Mouse (Mus musculus) embryonic facial prominence, embryonic 12.5 days (tissue): ENCODE results near the gene Retreg3. TPM values are rescaled to one million over a fixed set of nuclear protein-coding genes. Genes with fewer than 3 reads are reported as not detected.
A peak's percentile ranks its signal among the peaks of the same experiment; 100 is the strongest.

ENCODE experiments used
- ATAC-seq: fragments of 200-750 bp; cut with Nextera tagmentation; 2 replicates; pipeline ENCODE4 v1.8.0; 2017; ENCODE audit not compliant: insufficient number of reproducible peaks, insufficient read depth, low FRiP score, low TSS enrichment
- H3K27ac ChIP-seq: fragments of 300-500 bp; sonication (generic); 2 replicates; pipeline ENCODE4 v1.5.1; 2016; ENCODE audit warnings: mild to moderate bottlenecking
- H3K27me3 ChIP-seq: fragments of 300-500 bp; sonication (generic); 2 replicates; pipeline ENCODE4 v1.6.1; 2016; ENCODE audit warnings: mild to moderate bottlenecking, moderate library complexity
- H3K36me3 ChIP-seq: fragments of 300-500 bp; sonication (generic); 2 replicates; pipeline ENCODE4 v1.6.1; 2016; ENCODE audit warnings: mild to moderate bottlenecking
- H3K4me1 ChIP-seq: fragments of 300-500 bp; sonication (generic); 2 replicates; pipeline ENCODE4 v1.6.1; 2016
- H3K4me2 ChIP-seq: fragments of 300-500 bp; sonication (generic); replicated peaks from 2 replicates; pipeline ENCODE4 v1.6.1; 2016; ENCODE audit warnings: mild to moderate bottlenecking, moderate library complexity
- H3K4me3 ChIP-seq: fragments of 300-500 bp; sonication (generic); 2 replicates; pipeline ENCODE4 v1.5.1; 2016; ENCODE audit warnings: mild to moderate bottlenecking
- H3K9ac ChIP-seq: fragments of 300-500 bp; sonication (generic); 2 replicates; pipeline ENCODE4 v1.6.1; 2016; ENCODE audit warnings: mild to moderate bottlenecking, moderate library complexity
- H3K9me3 ChIP-seq: fragments of 300-500 bp; sonication (generic); 2 replicates; pipeline ENCODE4 v1.6.1; 2016; ENCODE audit warnings: mild to moderate bottlenecking, moderate library complexity
- WGBS: fragments of 180-500 bp; shearing (Covaris S2); methylation state at CpG from one replicate; pipeline ENCODE4 v1.1.7; 2016; 5-methylcytosine and 5-hydroxymethylcytosine counted together
- polyA plus RNA-seq: library from polyadenylated mRNA; unstranded; fragments of >200 nt; fragmentation: Nextera tagmentation; extraction: Ambion mirVana; gene quantifications from 2 replicates; pipeline ENCODE4 v1.2.1, GENCODE M21; 2016

The Retreg3 gene
- polyA plus RNA-seq, 1 experiment from 2014 or later = 18.6 TPM

DNA sequence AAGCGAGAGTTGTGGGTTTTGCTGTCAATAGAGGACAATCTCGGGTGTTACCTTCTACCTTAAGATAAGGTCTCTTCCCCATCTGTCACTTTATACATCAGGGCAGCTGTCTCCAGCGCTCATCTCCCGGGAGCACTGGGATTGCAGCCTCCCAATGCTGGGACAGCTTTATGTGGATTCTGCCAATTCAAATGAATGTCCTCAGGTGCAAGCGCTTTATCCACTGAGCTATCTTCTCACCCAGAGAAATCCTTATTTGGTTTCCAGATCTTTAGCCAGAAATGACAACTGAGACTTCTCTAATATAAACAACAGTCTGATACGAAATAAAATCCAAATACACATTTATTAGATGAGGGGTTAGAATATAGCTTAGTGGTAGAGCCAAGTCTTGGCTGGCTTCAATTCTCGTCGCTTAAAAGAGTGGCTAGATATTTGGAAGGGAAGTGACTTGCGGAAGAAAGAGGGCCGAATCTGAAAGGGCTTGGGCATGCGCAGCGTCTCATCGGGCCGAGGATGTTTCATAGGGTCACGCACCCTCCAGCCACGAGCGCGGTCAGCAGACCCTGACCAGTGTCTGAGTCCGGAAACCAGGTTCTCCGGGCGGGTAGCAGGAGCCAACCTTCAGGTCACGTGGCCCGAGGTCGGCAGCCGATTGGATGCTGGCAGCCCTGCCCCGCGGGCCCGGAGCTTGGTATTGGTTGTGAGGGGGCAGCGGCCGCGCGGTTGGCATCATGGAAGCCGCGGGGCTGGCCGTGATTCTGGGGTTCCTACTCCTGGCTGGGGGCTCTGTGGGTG lies 50.1 kb downstream of the Retreg3 start, which contains the start of gene Naglu:
TSS of gene Naglu (plus strand) at position 622 of the 798 bp plus-strand sequence.
- no peaks in the 10 kb centered on the region for H3K9me3 ChIP-seq
- peak within 1 kb of the TSS; percentile 69 for H3K9ac ChIP-seq
- no peaks in the 10 kb centered on the region for H3K36me3 ChIP-seq
- H3K27ac ChIP-seq = no peak within 1 kb of the TSS
- H3K27me3 ChIP-seq = peaks cover 19% of the 10 kb centered on the region
- peak; percentile 52; the same call in 1 of the 2 replicates for ATAC-seq
- peaks cover 6% of the 10 kb centered on the region; the same call in 1 of the 2 replicates for H3K4me1 ChIP-seq
- WGBS = 4% methylated on average over 35 of the region's 35 CpGs
- H3K4me3 ChIP-seq = peak within 1 kb of the TSS; percentile 72
- peak within 1 kb of the TSS; percentile 98 for H3K4me2 ChIP-seq

DNA sequence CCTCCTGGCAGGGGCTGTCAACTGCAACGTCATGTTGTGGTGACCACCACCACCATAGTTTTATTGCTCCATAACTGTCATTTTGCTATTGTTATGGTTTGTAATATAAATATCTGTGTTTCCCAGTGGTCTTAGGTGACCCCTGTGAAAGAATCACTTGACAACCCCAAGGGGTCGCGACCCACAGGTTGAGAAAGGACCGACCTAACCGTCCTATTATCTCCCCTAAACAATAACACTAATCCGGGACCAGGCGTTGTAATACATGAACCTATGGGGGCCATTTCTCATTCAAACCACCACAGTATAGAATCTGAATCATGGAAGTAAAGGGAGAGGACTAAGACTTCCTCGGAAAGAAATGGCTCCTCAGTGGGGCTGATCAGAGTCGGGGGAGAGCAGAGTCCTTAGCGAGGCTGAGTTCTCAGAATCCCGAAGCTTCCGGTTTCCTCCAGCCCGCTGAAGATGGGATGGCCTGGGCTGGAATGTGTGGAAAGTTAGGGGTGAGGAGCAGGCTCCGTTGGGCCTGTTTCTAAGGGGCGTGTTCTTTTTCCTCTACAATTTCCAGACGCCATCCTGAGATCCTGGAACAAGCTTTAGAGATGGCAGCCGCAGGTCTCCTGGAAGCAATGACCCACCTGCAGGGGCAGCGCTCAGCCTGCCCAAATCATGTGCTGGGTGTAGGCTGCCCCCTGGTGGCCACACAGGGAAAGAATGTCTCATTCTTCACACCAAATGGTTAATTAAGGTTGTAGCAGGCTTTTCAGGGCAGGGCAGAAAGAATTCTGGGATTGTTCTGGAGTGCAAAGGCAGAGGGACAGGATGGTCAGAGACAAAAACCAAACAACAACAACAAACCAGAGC lies 52.9 kb downstream of the Retreg3 start:
- whole genome bisulfite sequencing = 22% methylated on average over 18 of the region's 18 CpGs

DNA sequence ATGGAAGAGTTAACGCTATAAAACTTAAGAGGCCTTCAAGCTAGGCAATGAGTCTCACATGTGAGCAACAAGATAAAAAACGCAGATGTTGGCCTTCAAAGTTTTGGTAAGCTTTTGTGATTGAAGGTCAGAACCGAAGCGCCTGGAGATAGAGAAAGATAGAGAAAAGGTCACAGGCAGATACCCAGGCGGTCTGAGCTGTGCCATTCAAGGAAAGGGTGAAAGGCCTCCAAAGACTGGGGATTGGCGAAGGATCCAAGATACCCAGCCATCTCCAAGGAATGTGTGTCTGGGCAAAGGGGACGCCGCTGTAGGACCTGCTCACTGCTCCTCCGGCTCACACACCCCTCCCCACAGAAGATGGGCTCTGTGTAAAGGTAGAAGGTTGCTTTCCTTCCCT lies 54.7 kb downstream of the Retreg3 start:
- WGBS = 89% methylated on average over 9 of the region's 9 CpGs

More for the DNA sequence above, 52.9 kb downstream of the Retreg3 start:
- H3K4me3 ChIP-seq = peak overlapping the region; percentile 12; the same call in 1 of the 2 replicates
- H3K36me3 ChIP-seq = peaks cover 10% of the 10 kb centered on the region; the same call in 1 of the 2 replicates
- no peak for ATAC-seq
- no peak overlapping the region for H3K27ac ChIP-seq
- no peaks in the 10 kb centered on the region for H3K9me3 ChIP-seq
- H3K27me3 ChIP-seq = peaks cover 12% of the 10 kb centered on the region; the same call in 1 of the 2 replicates
- H3K4me2 ChIP-seq = peak overlapping the region; percentile 43
- H3K4me1 ChIP-seq = peaks cover 27% of the 10 kb centered on the region
- H3K9ac ChIP-seq = no peak overlapping the region

DNA sequence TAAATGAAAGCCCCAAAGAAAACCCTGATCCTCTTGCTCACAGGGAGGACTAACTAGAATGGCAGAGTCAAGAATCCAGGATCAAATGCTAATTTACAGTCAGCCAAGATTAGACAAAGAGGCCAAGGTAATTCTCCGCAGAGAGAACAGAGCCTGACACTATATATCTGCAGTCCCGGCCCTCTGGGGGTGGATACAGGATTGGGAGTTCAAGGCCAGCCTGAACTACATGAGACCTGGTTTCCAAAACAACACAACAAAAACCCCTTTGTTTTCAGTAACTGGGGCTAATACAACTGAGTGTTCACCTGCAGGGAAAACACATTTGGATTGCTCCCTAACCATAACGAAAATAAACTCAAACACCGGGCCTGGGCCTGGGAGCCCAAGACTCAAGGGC lies 55.2 kb downstream of the Retreg3 start:
- no peak overlapping the region for H3K4me2 ChIP-seq
- peaks cover 13% of the 10 kb centered on the region; the same call in 1 of the 2 replicates for H3K36me3 ChIP-seq
- H3K9me3 ChIP-seq = no peaks in the 10 kb centered on the region
- no peak overlapping the region for H3K4me3 ChIP-seq
- H3K27me3 ChIP-seq = no peaks in the 10 kb centered on the region
- 68% methylated on average over 4 of the region's 4 CpGs for WGBS
- H3K4me1 ChIP-seq = peaks cover 31% of the 10 kb centered on the region
- H3K9ac ChIP-seq = no peak overlapping the region
- peak overlapping the region; percentile 86 for H3K27ac ChIP-seq
- ATAC-seq = no peak

More for the DNA sequence above, 54.7 kb downstream of the Retreg3 start:
- Histone ChIP-seq H3K27me3 (no peaks in the 10 kb centered on the region), H3K9me3 (no peaks in the 10 kb centered on the region), H3K4me2 (no peak overlapping the region), H3K4me1 (peaks cover 28% of the 10 kb centered on the region), H3K4me3 (no peak overlapping the region), H3K27ac (no peak overlapping the region), H3K36me3 (peaks cover 13% of the 10 kb centered on the region; the same call in 1 of the 2 replicates), H3K9ac (no peak overlapping the region)
- no peak for ATAC-seq

DNA sequence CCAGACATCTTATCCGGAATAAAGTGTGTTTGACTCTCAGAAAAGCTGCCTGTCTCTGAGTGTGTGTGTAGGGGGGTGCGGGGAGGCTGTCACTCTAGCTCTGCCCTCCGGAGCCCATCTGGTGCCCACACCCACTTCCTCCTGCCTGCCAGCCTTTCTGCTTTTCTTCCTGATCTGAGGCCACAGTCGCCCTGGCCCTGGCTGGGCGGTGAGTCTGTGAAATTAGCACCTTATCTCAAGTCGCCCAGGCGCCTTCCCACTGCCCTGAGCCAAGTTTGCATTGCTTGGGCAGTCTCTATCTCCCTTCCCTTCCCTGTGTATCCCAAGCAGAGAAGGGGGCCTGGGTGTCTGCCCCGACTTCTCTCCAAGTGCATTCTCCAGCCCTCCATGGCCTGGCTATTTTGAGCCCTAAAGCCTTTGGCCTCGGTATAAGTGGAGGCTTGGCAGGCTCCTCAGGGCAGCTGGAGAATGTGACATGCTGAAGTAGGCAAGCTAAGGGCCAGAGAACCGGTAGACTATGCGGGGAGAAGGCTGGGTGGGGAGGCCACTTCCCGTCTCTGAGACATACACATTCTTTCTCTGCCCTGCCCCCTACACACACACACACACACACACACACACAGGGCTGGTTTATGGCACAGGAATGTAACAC lies 55.9 kb downstream of the Retreg3 start:
- Histone ChIP-seq H3K27me3 (no peaks in the 10 kb centered on the region), H3K9me3 (no peaks in the 10 kb centered on the region), H3K4me1 (peaks cover 31% of the 10 kb centered on the region), H3K4me2 (0 out of 2 replicates have a peak overlapping the region, but pooled peaks have one; percentile 9), H3K9ac (no peak overlapping the region), H3K36me3 (peaks cover 16% of the 10 kb centered on the region; the same call in 1 of the 2 replicates), H3K27ac (peak overlapping the region; percentile 86), H3K4me3 (no peak overlapping the region)
- 38% methylated on average over 12 of the region's 12 CpGs for WGBS
- 0 out of 2 replicates have a peak, but pooled peaks have one; percentile 38 for ATAC-seq

DNA sequence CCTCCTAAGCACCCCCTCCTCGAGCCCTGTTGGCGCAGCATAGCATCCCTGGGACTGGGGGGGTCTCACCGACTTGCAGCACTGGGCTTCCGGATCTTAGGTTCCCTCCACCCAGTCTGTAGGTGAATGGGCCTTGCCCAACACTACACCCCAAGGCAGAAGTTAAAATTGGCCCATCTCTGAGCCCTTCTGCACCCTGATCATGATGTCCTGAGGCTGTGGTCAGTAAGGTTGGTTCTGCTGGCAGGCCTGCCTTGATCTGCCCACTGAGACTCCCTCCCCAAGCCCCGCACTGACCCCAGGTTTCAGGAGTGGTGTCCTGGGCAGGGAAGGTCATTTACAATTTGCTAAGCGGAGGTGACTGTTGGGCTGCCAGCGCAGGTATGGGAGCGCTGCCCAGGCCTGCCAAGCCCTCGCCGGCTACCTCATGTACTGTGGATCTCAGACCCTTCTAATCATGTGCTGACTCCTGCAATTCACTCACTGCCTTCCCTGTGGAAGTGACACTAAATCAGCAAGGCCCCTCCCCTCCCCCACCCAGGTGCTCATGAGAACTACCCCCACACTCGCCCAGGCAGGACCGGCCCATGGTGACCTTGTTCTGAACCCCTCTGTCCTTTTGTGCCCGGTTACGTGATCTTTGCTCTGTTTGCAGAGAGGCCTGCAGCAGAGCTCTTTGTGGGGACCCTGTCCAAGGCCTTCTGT lies 56.6 kb downstream of the Retreg3 start:
- no peak overlapping the region for H3K4me3 ChIP-seq
- WGBS = 73% methylated on average over 14 of the region's 14 CpGs
- no peak; the same call in 1 of the 2 replicates for ATAC-seq
- peak overlapping the region; percentile 86 for H3K27ac ChIP-seq
- no peak overlapping the region for H3K4me2 ChIP-seq
- no peaks in the 10 kb centered on the region for H3K9me3 ChIP-seq
- H3K9ac ChIP-seq = no peak overlapping the region
- H3K27me3 ChIP-seq = no peaks in the 10 kb centered on the region
- peaks cover 31% of the 10 kb centered on the region for H3K4me1 ChIP-seq
- H3K36me3 ChIP-seq = peaks cover 16% of the 10 kb centered on the region; the same call in 1 of the 2 replicates

DNA sequence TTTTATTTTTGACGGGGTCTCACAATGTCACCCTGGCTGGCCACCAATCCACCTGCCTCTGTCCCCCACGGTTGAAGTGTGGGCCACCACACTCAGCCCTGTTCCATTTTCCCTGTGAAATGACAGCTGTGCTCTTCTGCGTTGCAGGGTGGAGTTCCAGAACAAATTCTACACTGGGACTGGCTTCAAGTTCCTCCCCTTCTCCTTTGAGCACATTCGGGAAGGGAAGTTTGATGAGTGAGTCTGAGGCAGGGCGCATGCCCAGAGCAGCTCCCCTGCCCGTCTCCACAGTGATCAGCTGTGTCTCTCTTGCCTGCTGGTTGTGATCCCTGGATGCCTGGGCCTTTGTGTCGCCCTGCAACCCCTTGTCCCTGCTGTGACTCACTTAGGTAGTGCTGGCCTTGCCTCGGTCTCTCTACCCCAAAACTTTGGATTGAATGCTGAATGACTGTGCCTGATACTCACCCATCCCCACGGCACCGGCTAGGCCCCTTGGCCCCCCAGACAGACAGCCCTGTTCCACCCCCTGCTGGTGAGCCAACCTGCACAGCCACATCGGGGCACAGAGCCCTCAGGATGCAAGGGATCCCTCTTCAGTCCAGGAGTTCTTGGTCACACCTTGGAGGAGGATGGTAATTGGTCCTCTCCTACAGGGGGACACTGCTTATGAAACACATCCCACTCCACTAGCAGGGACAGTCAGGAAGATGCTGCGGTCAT lies 57.4 kb downstream of the Retreg3 start:
- Histone ChIP-seq H3K9ac (no peak overlapping the region), H3K4me2 (no peak overlapping the region), H3K4me1 (peaks cover 31% of the 10 kb centered on the region), H3K4me3 (no peak overlapping the region), H3K36me3 (peaks cover 16% of the 10 kb centered on the region; the same call in 1 of the 2 replicates), H3K9me3 (no peaks in the 10 kb centered on the region), H3K27me3 (no peaks in the 10 kb centered on the region), H3K27ac (no peak overlapping the region)
- 83% methylated on average over 12 of the region's 12 CpGs for WGBS
- no peak for ATAC-seq

DNA sequence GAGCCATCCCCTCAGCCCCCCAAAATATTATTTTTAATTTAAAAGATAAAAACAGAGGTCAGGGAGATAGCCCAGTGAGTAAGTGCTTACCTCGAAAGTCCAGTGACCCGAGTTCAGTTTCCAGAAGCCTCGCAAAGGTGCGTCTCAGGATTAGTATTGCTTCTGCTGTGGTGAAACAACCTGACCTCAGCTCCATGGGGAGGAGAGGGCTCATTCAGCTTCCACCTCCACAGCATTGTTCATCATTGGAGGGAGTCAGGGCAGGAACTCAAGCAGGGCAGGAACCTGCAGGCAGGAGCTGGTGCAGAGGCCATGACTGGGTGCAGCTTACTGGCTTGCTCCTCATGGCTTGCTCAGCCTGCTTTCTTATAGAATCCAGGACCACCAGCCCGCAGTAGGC lies 58.6 kb downstream of the Retreg3 start:
- peaks cover 16% of the 10 kb centered on the region; the same call in 1 of the 2 replicates for H3K36me3 ChIP-seq
- no peak overlapping the region for H3K9ac ChIP-seq
- peaks cover 31% of the 10 kb centered on the region for H3K4me1 ChIP-seq
- 82% methylated on average over 5 of the region's 5 CpGs for WGBS
- no peak overlapping the region for H3K4me3 ChIP-seq
- H3K4me2 ChIP-seq = no peak overlapping the region
- no peak for ATAC-seq
- H3K9me3 ChIP-seq = no peaks in the 10 kb centered on the region
- H3K27ac ChIP-seq = no peak overlapping the region
- no peaks in the 10 kb centered on the region for H3K27me3 ChIP-seq

DNA sequence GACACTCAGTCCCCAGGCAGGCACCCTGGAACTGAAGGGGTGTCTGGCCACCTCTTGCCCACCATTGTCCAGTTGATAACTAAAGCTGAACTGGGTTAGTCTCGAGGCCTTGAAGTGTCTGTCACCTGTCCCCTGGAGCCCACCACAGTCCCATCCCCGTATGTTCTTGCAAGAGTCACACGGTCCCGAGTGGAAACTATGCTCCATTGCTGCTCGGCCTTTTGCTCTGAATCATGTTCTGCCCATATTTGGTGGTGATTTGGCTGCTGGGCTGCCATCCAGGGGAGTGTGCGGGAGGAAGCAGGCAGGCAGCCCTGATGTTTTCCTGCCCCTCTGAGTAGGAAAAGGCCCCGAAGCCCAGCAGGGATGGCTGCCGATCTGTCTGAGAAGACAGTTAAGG lies 59.6 kb downstream of the Retreg3 start:
- 57% methylated on average over 8 of the region's 8 CpGs for WGBS
- Histone ChIP-seq H3K9me3 (no peaks in the 10 kb centered on the region), H3K36me3 (peaks cover 22% of the 10 kb centered on the region), H3K4me1 (peaks cover 31% of the 10 kb centered on the region), H3K27ac (peak overlapping the region; percentile 82), H3K27me3 (no peaks in the 10 kb centered on the region), H3K4me3 (no peak overlapping the region), H3K9ac (no peak overlapping the region), H3K4me2 (no peak overlapping the region)
- no peak for ATAC-seq

DNA sequence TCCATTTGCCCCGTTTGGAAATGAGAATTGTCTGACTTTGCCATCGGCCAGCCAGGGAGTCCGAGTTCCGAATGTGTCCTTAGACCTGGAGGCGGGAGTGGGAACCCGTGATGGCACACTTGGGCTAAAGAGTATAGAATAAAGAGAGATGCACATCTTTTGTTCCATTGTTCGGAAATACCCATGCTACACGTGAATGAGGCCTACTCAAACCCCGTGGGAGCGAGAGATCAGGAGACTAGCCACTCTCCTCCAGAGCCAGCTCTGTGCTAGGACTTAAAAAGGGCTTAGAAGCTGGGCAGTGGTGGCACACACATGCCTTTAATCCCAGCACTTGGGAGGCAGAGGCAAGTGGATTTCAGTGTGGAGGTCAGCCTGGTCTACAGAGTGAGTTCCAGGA lies 60.2 kb downstream of the Retreg3 start:
- Histone ChIP-seq H3K27ac (peak overlapping the region; percentile 82), H3K4me2 (no peak overlapping the region), H3K9ac (no peak overlapping the region), H3K36me3 (peaks cover 25% of the 10 kb centered on the region), H3K4me3 (no peak overlapping the region), H3K4me1 (peaks cover 31% of the 10 kb centered on the region), H3K27me3 (no peaks in the 10 kb centered on the region), H3K9me3 (no peaks in the 10 kb centered on the region)
- ATAC-seq = no peak
- WGBS = 84% methylated on average over 10 of the region's 10 CpGs
